Mouse (Mus musculus) small intestine, adult 2 months (tissue): ENCODE measurements around the gene Zbed4. TPM values are rescaled to one million over a fixed set of nuclear protein-coding genes. Genes with fewer than 3 reads are reported as not detected.

ENCODE experiments used
- H3K27ac ChIP-seq: fragments of 200-500 bp; 2 replicates; pipeline ENCODE4 v1.5.1; 2012; ENCODE audit warnings: low read depth, low read length, control low read depth, inconsistent platforms; ENCODE audit not compliant: insufficient read depth
- H3K27me3 ChIP-seq: fragments of 200-500 bp; 2 replicates; pipeline ENCODE4 v1.6.1; 2012; ENCODE audit warnings: mild to moderate bottlenecking, moderate library complexity, low read length, inconsistent platforms; ENCODE audit not compliant: control insufficient read depth, insufficient read depth
- H3K36me3 ChIP-seq: fragments of 200-500 bp; 2 replicates; pipeline ENCODE4 v1.6.1; 2012; ENCODE audit warnings: mild to moderate bottlenecking, low read length, control low read depth, inconsistent platforms; ENCODE audit not compliant: control insufficient read depth, insufficient read depth
- H3K4me1 ChIP-seq: fragments of 200-500 bp; 2 replicates; pipeline ENCODE4 v1.6.1; 2012; ENCODE audit warnings: low read length, inconsistent platforms, mixed read lengths; ENCODE audit not compliant: control insufficient read depth, insufficient read depth, insufficient read length
- H3K4me3 ChIP-seq: fragments of 200-500 bp; 2 replicates; pipeline ENCODE4 v1.5.1; 2012; ENCODE audit warnings: low read depth, mild to moderate bottlenecking, control low read depth, inconsistent platforms, low read length, moderate library complexity
- CTCF ChIP-seq: fragments of 200-500 bp; IDR thresholded peaks from 2 replicates; pipeline ENCODE4 v1.5.1; 2012; ENCODE audit warnings: low read depth, mild to moderate bottlenecking, control low read depth, inconsistent platforms, low read length, moderate library complexity, mixed read lengths; ENCODE audit not compliant: insufficient replicate concordance, insufficient read length; ENCODE audit errors: extremely low read depth
- POLR2A ChIP-seq: fragments of 200-500 bp; IDR thresholded peaks from 2 replicates; pipeline ENCODE4 v1.6.1; 2012; ENCODE audit warnings: low read depth, mild to moderate bottlenecking, control low read depth, inconsistent platforms, low read length, moderate library complexity
- WGBS: fragments of 180-500 bp; shearing (Covaris S2); methylation state at CpG from one replicate; pipeline ENCODE4 v1.1.7; 2018; 5-methylcytosine and 5-hydroxymethylcytosine counted together
- polyA plus RNA-seq: library from polyadenylated mRNA; depleted of rRNA; stranded (reverse); fragments of >200 nt; gene quantifications from 2 replicates; pipeline ENCODE4 v1.2.3, GENCODE M21; 2012; rRNA removed

Gene Zbed4
- polyA plus RNA-seq, 1 experiment, result 3.9 TPM

- Histone ChIP-seq H3K27ac (no peak overlapping the region), H3K36me3 (peaks cover 8% of the 10 kb centered on the region; the same call in 1 of the 2 replicates), H3K4me1 (peaks cover 16% of the 10 kb centered on the region; the same call in 1 of the 2 replicates), H3K27me3 (no peaks in the 10 kb centered on the region), H3K4me3 (no peak overlapping the region)
- 81% methylated on average over 5 of the region's 5 CpGs for WGBS
- TF ChIP-seq CTCF (no peak), POLR2A (no peak)
Observed at GRCm38 (mm10) chr15:88830696-88831095, 79.2 kb downstream of the Zbed4 start.

GRCm38 (mm10) chr15:88831482-88831881, 80.0 kb downstream of the Zbed4 start:
- no peaks in the 10 kb centered on the region for H3K27me3 ChIP-seq
- no peak overlapping the region for H3K4me3 ChIP-seq
- TF ChIP-seq CTCF, result no peak
- TF ChIP-seq POLR2A, result no peak
- peaks cover 23% of the 10 kb centered on the region for H3K4me1 ChIP-seq
- no peak overlapping the region for H3K27ac ChIP-seq
- WGBS, result 37% methylated on average over 5 of the region's 5 CpGs
- H3K36me3 ChIP-seq, result peaks cover 3% of the 10 kb centered on the region; the same call in 1 of the 2 replicates

- peaks cover 26% of the 10 kb centered on the region for H3K4me1 ChIP-seq
- no peak overlapping the region for H3K4me3 ChIP-seq
- H3K36me3 ChIP-seq, result no peaks in the 10 kb centered on the region
- TF ChIP-seq CTCF, result no peak
- no peak for TF ChIP-seq POLR2A
- 48% methylated on average over 9 of the region's 9 CpGs for WGBS
- no peaks in the 10 kb centered on the region for H3K27me3 ChIP-seq
- no peak overlapping the region for H3K27ac ChIP-seq
Observed at GRCm38 (mm10) chr15:88832536-88832935, 81.1 kb downstream of the Zbed4 start.

Other genes starting within 250 kb of the Zbed4 start
- not detected in 2 replicates for gene Zdhhc25, start 151.4 kb upstream of the Zbed4 start, polyA plus RNA-seq
- gene Brd1, start 17.4 kb upstream of the Zbed4 start, polyA plus RNA-seq, result 6.9 and 15.7 TPM in 2 replicates
- 14.5 and 16.4 TPM in 2 replicates for gene Alg12, start 67.7 kb downstream of the Zbed4 start, polyA plus RNA-seq
- gene Creld2, start 68.0 kb downstream of the Zbed4 start, polyA plus RNA-seq, result 55.7 and 59.1 TPM in 2 replicates
- gene Pim3, start 110.5 kb downstream of the Zbed4 start, polyA plus RNA-seq, result 38.3 and 60.3 TPM in 2 replicates
- not detected in 2 replicates for gene Ttll8, start 202.8 kb downstream of the Zbed4 start, polyA plus RNA-seq
- gene Mlc1, start 227.3 kb downstream of the Zbed4 start, polyA plus RNA-seq, result 0.05 and 0.08 TPM in 2 replicates
- gene Mov10l1, start 231.2 kb downstream of the Zbed4 start, polyA plus RNA-seq, result not detected in 2 replicates